In genomic region chr4:66923616-66924276, GRCm38 (mm10) we compare ENCODE assay signal across 9 mouse cellular contexts.
DNase-seq lines count a peak whose midpoint lies in the region; ATAC-seq and TF ChIP-seq lines count a peak whose summit lies in the region.
"Had no signal": no experiment of that assay in that cellular context is flagged by ENCODE, and none has a peak within 500 bp of the region (broad histone marks: within the 10 kb centered on the region; RNA-seq: fewer than 3 reads in every experiment).

No protein-coding gene starts in this region.

- intact Hi-C loops in gastrocnemius, adult 2 months (cut with DNase I): no loop called here
- intact Hi-C loops in left cerebral cortex, postnatal 36 days (cut with DNase I): no loop called here

- ATAC-seq in hindbrain, embryonic 13.5 days (ENCODE audit: low FRiP score): peak; percentile 78

- no peak overlapping the region for H3K27ac ChIP-seq in gastrocnemius, adult 2 months
- peak overlapping the region; percentile 12; the same call in 1 of the 2 replicates for H3K27ac ChIP-seq in hindbrain, embryonic 13.5 days
- H3K27ac ChIP-seq in thymus, adult 2 months (ENCODE audit: control insufficient read depth, insufficient read depth, low read length): no peak overlapping the region
- H3K27ac ChIP-seq: embryonic facial prominence, embryonic 15.5 days had no signal

- H3K4me1 ChIP-seq in hindbrain, embryonic 13.5 days (replicated peaks): peaks cover 5% of the 10 kb centered on the region; the same call in 1 of the 2 replicates
- H3K4me1 ChIP-seq in thymus, adult 2 months (replicated peaks; ENCODE audit: control insufficient read depth, insufficient read depth, low read length): no peaks in the 10 kb centered on the region
- H3K4me1 ChIP-seq: embryonic facial prominence, embryonic 15.5 days had no signal

- no peak overlapping the region for H3K4me3 ChIP-seq in gastrocnemius, adult 2 months
- H3K4me3 ChIP-seq in hindbrain, embryonic 13.5 days: no peak overlapping the region
- no peak overlapping the region for H3K4me3 ChIP-seq in thymus, adult 2 months (ENCODE audit: control insufficient read depth, insufficient read depth, low read length)
- H3K4me3 ChIP-seq: embryonic facial prominence, embryonic 15.5 days had no signal

- no peak for DNase-seq in gastrocnemius, adult 2 months
- no peak for DNase-seq in gastrocnemius, postnatal 25 days
- DNase-seq in adrenal gland, adult (ENCODE audit: inconsistent age in 2 of 2, low spot score in 1 of 2): peak; percentile 23 to 82
- peak; percentile 58 for DNase-seq in embryo, embryonic 10.5 days (ENCODE audit: low spot score)
- peak; percentile 26 to 57 for DNase-seq in left cerebral cortex, postnatal 36 days (ENCODE audit: low spot score in 2 of 2)
- DNase-seq in ovary, postnatal 14 days (ENCODE audit: low spot score): peak; percentile 28
- DNase-seq in thymus, adult 2 months: no peak

- no peak overlapping the region for H3K4me2 ChIP-seq in hindbrain, embryonic 13.5 days
- H3K4me2 ChIP-seq: embryonic facial prominence, embryonic 15.5 days had no signal

- H3K9me3 ChIP-seq in hindbrain, embryonic 13.5 days: no peaks in the 10 kb centered on the region
- H3K9me3 ChIP-seq: embryonic facial prominence, embryonic 15.5 days had no signal

- TF ChIP-seq POLR2A in thymus, adult 2 months (IDR thresholded peaks at IDR 0.05; ENCODE audit: control insufficient read depth, extremely low read depth, insufficient read depth, low read length, poor library complexity): no peak

- 61% methylated on average over 3 of the region's 3 CpGs for WGBS in hindbrain, embryonic 13.5 days
- WGBS in thymus, adult 2 months: 67% methylated on average over 3 of the region's 3 CpGs

- H3K9ac ChIP-seq in hindbrain, embryonic 13.5 days: no peak overlapping the region
- H3K9ac ChIP-seq: embryonic facial prominence, embryonic 15.5 days had no signal

- peak; percentile 42 for TF ChIP-seq CTCF in gastrocnemius, adult 2 months (IDR thresholded peaks at IDR 0.05)
- no peak for TF ChIP-seq CTCF in thymus, adult 2 months (IDR thresholded peaks at IDR 0.05; ENCODE audit: borderline replicate concordance, control insufficient read depth, extremely low read depth, insufficient read depth, low read length, poor library complexity)

- H3K36me3 ChIP-seq in hindbrain, embryonic 13.5 days: no peaks in the 10 kb centered on the region
- no peaks in the 10 kb centered on the region for H3K36me3 ChIP-seq in thymus, adult 2 months (ENCODE audit: control insufficient read depth, insufficient read depth, low read length)
- H3K36me3 ChIP-seq: embryonic facial prominence, embryonic 15.5 days had no signal

- H3K27me3 ChIP-seq in hindbrain, embryonic 13.5 days: no peaks in the 10 kb centered on the region
- H3K27me3 ChIP-seq in thymus, adult 2 months (ENCODE audit: control insufficient read depth, insufficient read depth, low read length): no peaks in the 10 kb centered on the region
- H3K27me3 ChIP-seq: embryonic facial prominence, embryonic 15.5 days had no signal

Comparison
In these comparisons a context has a peak if more than half of its experiments do, and no peak if none do; other contexts are left out.
1. DNase-seq: peak in adrenal gland, adult (2 of 2), embryo, embryonic 10.5 days (single experiment), left cerebral cortex, postnatal 36 days (2 of 2) and ovary, postnatal 14 days (single experiment); none in gastrocnemius, adult 2 months (single experiment), gastrocnemius, postnatal 25 days (single experiment) and thymus, adult 2 months (single experiment).